Mouse (Mus musculus): Measurements from ENCODE around the gene Lemd1.
"Not testable (repeated sequence)": the region's sequence is repeated elsewhere in the genome, so short reads cannot be mapped to it uniquely, and the experiment has no call there.

Lemd1 gene

DNA sequence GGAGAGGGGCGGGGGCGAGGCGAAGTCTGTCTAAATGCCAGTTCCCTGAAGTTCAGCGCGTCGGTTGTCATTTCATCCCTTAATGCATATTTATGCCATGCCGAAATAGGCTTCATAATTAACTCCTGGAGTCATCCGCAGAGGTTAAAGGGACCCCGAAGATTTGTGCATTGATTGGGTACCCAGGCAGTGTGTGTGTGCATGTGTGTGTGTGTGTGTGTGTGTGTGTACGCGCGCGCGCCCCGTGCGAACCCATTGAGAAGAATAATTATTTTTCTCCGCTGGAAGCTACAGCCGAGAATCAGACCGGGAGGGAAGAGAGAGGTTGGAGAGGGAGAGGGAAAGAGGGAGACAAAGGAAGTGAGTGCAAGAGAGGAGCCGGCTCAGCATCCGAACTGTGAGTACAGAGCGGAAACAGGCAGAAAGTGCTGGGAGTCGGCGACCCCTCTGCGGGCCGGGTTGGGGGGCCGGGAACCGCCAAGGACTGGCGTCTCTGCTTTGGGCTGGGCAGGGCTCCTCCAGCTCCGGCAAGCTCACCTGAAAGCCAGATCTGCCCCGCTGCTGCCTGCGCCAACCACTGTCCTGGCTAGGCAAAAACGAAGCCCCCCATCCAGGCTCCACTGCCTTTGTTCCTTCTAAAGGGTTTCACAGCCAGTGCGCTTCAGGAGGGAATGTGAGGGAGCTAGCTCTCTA lies at the start of gene Lemd1, which contains the start of gene AC124108.1:
Gene Lemd1, plus strand, starts transcription at position 339 of the 693 bp plus-strand sequence.
Gene AC124108.1, plus strand, starts transcription at position 365 of the 693 bp plus-strand sequence.
- no peak for DNase-seq (ENCODE audit: extremely low read depth, insufficient read length, low spot score)

DNA sequence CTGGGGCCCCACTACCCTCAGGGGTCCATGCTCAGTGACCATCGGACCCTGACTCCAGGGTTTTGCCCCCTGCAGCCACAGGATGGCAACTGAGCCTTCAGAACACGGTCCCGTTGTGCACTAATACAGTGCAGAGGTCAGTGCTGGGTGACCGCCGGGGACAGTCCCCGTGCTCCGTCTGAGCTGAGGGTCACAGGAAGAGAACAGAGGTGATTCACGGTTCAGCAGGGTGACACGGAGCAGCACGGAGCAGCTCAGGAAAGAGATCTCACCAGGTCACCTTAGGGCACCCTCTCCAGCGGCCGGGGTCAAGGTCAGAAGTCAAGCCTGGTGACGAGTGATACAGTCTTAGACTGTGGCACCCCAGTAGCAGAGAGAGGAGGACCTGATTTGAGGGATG lies 49.5 kb upstream of the Lemd1 start:
- no peak for DNase-seq (ENCODE audit: extremely low read depth, insufficient read length, low spot score)

DNA sequence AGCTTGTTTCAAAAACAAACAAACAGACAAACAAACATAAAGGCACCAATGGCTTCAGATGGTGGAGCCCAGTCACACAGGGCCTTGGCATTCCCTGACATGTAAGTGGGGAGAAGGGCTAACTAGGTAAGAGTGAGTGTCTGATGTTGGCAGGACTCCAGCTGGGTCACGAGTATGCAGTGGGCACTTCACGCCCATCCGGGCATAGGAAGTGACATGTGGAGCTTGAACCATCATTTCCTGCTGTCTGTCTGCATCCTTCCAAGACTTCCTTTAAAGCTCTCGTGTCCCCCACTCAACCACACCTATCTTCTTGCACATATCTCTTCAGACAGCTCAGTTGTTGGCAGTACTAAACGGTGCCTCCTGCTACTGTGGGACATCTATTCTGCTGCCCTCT lies 48.2 kb upstream of the Lemd1 start:
- no peak for DNase-seq (ENCODE audit: extremely low read depth, insufficient read length, low spot score)

DNA sequence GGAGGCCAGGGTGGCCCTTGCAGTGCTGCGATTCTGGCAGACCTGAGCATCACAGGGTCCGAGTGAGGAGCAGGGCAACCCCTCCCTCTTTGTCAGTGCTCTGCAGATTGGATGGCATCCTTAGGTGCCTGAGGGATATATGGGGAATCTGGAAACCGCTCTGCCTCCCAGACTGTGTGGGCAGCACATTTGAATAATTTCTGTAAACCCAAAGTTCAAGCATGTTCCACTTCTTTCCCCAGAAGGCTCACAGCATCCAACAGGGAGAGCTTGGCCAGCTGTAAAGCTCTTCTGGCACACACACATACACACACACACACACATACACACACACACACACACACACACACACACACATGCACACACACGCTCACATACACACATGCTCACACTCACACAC lies 47.5 kb upstream of the Lemd1 start:
- DNase-seq (ENCODE audit: extremely low read depth, insufficient read length, low spot score), result no peak

DNA sequence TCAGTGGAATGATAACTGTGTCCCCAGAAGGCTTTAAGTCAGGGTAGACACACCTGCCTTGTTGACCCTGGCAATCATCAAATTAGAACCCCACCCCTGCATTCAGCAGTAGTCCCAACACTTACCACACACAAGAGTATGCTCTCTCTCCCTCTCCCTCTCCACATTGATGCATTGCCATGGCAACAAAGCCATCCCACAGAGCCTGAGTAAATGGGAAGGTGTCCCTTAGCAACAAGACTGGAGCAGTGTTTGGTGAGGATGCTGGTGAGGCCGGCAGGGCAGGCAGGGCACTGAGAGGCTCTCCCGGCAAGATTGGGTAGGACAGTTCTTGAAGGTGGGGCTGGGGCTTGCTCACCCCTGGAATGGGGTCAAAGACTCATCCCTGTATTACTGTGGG lies 47.0 kb upstream of the Lemd1 start:
- no peak for DNase-seq (ENCODE audit: extremely low read depth, insufficient read length, low spot score)

DNA sequence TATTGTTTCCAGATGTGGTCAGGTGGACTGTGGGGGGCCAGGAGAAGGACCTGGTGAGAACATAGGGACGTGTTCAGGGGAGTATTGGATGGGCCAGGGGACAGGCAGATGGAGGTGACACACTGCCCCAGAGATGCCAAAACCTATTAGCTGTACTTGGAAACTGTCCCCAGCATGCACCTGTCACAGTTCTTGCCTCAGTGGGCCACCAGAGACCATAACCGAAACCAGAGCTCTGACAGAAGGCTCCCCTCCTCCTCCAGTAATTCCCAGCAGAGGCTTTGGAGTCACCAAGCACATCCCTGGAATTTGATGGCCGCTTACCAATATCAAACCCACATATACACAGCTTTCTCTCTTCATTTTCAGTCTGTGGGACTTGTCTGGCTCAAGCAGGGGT lies 46.4 kb upstream of the Lemd1 start:
- DNase-seq (ENCODE audit: extremely low read depth, insufficient read length, low spot score), result no peak

DNA sequence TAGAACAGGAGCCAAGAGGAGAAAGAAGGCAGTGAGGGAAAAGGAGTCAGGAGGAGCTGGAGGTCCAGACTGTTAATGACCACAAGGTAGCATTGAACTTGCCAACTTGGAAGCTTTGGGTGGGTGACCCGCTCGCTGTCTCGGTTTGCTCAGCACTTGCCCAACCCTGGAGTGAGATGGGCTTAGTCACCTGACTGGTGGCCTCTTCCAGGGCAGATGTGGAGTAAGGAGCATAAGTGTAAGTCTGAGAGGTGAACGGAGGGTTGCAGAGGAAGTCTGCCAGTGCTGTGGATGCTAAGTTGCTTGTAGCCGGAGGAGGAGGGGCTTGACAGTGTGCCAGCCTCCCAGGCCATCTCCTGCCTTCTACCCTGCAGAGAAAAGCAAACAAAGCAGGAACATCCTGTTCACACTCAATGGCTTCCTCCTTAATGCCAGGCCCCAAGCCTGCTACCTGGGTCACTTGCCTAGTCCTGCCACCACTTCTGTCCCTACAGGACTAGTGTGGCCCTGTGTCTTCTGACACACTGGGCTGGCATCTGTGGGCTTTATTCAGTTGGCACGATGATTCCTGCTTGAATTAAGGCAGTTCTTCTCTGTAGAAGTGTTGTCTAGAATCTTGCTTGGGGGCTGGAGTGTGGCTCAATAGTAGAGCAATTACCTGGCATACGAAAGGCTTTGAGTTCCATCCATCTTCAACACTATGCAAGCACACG lies 45.1 kb upstream of the Lemd1 start:
- DNase-seq (ENCODE audit: extremely low read depth, insufficient read length, low spot score), result peak; percentile 79

DNA sequence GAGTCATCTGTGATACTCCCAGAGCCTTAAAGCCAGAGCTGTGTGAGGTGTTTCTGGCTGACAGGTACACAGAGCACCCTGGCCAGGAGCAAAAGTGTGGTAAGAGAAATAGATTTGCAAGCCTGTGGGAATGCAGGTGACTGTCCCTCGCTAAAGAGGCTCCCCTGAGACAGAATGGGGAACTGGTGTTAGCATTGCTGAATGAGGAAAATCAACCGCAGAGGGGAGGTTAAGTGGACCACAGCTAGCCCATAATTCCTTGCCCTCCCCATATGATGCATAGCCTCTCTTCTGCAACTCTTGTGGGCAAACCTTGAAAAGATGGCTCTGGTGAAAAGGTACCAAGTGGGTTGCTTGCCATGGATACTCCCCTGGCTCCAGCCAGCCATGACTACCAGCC lies 41.8 kb upstream of the Lemd1 start:
- no peak for DNase-seq (ENCODE audit: extremely low read depth, insufficient read length, low spot score)

DNA sequence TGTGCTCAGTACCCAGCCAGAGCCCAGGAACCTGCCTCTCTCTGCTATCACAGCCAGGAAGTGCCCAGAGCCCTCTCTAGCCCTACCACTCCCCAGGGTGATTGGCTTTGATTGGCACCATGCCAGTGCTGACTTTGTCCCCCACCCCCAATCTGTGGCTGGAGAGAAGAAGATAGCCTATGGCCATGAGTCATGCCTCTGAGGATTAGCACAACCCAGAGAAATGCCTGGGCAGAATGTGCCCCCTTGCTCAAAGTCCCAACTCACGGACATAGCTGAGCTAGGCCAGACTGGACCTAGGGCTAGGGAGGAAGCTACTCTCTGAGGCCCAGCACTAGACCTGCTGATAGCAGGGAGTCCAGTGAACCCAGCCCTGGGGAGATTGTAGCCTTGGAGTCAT lies 41.1 kb upstream of the Lemd1 start:
- peak; percentile 51 for DNase-seq (ENCODE audit: extremely low read depth, insufficient read length, low spot score)

DNA sequence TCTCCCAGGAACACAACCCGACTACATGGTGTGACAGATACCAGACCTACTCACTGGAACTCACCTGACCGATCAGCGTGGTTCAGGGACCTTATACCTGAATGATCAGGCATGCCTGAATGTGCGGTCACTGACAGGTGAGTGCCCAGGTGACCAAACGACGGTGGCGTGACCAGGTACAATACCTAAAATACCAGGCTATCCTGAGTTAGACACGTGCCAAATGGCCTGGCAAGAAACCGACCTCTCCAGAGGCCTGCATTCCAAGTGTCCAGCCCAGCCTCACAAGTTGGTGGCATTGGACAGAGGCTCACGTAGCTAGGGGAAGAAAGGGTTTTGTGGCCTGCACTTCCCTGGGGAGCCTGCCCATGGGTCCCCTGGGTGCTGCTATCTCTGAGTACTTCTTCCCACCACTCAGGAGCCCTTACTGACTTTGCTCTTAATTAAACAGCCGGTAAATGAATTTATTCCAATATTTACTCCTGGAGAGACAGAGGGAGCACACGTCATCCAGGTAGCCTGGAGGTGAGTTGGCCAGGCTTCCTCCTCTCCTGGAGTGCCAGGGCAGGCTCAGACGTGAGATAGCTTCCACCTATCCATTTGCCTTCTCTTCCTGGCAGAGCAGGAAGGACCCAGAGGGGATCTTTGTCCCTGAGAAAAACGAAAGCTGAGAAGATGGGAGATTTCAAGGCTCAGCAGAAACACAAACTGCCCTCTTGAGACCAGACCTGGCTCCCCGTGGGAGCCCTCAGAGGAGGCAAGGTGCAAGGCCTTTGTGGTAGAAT lies 40.2 kb upstream of the Lemd1 start:
- DNase-seq (ENCODE audit: extremely low read depth, insufficient read length, low spot score), result no peak

DNA sequence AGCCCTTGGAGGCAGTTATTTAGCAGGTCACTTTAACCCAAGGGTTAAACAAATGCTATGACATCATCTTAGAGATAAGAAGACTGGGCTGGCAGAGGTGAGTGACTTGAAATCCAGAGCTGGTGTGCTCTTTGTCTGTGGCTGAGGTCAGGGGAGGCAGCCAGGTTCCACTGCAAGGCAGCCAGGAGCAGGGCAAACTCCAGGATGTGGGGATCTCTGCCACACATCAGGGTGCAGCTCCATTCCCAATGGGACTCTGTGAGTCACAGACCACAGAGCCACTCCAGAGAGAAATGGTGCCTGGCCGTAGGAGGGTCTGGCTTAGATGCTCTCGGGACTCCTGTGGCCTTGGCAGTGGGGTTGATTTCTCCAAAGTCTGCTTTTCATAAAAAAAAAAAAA lies 39.3 kb upstream of the Lemd1 start:
- peak; percentile 81 for DNase-seq (ENCODE audit: extremely low read depth, insufficient read length, low spot score)

DNA sequence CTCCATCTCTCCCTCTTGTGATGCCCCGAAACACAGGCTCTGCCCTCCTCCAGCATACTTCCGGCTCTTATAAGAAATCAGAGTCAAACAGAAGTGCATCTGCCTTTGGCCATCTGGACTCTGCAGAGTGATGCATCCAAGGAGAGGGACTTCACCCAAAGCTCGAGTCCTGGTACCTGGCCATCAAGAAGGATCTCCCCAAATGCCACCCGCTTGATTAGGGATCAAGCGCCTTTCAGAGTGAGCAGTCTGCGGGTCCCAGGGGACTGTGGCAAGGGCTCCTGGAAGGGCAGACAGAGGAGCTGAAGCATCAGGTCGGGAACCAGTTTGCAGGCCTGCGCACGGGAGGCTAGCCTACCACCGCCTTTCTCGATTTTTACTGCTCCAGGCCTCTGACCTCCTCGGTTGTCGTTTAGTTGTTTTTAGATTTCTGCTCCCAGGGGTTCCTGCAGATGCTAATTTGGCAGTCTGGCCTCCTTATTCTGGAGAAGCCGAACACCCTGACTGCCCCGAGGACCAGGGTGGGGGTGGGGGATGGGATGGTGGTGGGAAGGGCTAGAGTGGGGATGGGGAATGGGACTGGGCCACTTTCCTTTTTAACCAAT lies 38.0 kb upstream of the Lemd1 start:
- no peak for DNase-seq (ENCODE audit: extremely low read depth, insufficient read length, low spot score)

DNA sequence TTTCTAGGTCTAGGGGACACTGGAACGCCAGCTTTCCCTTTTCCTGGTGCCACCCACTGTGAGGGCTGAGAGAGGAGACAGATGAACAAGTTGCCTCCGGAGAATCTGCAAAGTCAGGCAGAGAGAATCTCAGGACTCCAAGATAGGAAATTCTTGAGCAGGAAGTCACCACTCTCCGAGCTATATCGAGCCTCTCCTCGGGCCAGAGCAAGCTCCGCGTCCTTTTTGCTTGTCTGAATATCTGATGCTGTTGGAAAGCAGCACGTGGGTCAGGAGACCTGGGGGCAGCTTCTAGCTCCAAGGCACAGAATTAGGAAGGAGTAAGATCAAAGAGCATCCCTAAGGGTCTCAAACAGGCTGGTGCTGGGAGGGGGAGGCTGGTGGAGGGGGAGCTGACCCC lies 37.5 kb upstream of the Lemd1 start:
- DNase-seq (ENCODE audit: extremely low read depth, insufficient read length, low spot score), result no peak

DNA sequence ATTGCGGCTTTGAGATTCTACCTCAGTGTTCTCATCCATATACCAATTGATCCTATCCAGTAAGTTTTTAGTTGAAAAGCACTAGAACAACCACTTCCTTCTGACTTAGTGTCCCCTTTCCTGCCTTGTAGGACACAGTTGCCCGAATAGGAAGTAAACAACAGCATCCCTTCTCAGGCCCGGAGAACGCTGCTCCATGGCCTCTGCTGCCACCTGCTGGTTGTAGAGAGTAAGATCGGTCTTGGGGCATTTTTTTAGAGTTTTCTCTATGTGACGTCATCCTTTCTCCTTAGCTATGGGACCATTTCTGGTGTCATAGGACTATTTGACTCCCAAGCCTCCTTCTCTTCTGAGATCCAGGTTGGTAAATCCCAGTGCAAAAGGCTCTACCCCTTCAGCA lies 35.5 kb upstream of the Lemd1 start:
- peak; percentile 70 for DNase-seq (ENCODE audit: extremely low read depth, insufficient read length, low spot score)

DNA sequence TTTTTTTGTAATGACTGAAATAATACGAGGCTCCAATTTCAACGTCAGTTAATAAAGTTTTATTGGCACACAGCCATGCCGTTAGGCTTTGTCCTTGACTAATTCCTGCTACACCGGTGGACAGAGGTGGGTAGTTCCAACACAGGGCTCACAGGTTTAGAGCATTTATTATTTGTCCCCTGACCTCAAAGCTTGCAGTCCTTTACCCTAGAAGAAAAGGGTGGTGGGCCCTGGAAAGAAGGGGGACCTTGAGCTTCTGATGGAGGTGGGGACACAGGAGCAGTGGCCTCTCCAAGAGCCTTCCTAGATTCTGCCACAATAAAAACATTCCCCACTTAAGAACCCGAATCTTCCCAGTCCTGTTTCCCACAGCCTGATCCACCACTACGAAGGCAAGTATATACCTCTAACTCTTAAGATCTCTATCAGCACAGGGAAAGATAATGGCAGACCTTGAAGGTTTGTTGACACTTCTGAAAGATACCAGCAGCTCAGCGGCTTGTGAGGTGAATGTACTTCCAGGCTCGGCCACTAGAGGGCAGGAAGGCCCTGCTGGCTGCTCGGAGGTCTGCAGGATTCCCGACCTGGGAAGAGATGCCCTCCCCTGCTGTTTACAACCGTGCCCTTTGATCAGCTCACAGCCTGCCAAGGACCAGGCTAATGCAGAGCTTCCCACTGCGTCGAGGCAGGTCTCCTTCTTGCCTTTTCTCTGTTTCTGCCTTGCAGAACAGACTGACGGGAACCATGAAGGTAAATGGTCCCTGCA lies 34.0 kb upstream of the Lemd1 start:
- peak; percentile 47 for DNase-seq (ENCODE audit: extremely low read depth, insufficient read length, low spot score)

DNA sequence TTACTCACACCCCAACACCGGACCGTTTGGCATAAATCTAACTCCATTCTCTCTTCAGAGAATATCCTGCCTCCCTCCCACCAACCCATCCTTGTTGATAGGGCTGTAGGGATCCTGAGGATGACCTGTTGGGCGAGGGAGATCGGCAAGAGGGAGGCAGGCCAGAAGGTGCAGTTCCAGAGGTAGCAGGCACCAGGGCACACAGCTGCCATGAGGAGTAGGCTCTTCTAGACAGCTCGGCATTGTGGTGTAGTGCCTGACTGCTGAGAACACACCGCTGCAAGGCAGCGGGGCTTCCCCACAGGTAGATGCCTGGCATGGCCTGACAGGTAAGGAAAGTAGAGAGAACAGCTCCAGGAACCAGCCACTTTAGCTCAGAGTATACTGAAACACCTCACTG lies 33.4 kb upstream of the Lemd1 start:
- DNase-seq (ENCODE audit: extremely low read depth, insufficient read length, low spot score), result no peak

DNA sequence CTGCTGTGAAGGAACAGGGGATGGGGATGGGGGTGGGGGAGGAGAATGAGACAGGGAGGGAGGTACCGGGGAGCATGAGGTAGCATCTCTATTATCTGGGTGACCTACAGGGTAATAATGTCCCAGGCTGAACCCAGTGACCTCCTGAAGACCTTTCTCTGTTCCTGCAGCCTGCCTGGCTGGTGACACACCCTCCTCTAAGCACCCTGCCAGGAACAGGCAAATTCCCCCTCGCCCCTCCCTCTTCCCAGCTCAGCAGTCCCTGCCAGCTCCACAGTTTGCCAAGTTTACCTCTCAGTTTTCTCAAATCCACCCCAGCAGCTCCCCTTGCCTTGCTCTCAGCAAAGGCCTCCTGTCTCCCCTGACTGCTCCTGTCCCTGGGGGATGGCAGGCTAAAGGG lies 32.5 kb upstream of the Lemd1 start:
- DNase-seq (ENCODE audit: extremely low read depth, insufficient read length, low spot score), result no peak

DNA sequence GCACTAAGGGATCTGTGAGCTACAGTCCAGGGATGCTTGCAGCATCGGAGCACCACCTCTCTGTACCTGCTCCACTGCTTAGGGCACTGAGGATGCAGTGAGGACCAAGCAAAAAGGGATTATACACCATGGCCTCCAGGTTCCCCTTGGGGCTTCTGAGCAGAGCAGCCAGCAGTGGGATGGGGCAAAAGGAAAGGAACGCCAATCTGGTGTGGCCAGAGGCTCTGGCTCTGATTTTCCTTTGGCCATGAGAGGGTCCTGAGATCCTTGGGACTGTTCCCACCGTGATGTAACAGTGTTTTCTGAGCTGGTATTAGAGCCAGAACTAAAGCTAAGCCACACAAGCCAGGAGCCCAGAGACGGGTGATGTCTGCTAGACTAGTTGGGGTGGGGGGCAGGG lies 31.6 kb upstream of the Lemd1 start:
- no peak for DNase-seq (ENCODE audit: extremely low read depth, insufficient read length, low spot score)

DNA sequence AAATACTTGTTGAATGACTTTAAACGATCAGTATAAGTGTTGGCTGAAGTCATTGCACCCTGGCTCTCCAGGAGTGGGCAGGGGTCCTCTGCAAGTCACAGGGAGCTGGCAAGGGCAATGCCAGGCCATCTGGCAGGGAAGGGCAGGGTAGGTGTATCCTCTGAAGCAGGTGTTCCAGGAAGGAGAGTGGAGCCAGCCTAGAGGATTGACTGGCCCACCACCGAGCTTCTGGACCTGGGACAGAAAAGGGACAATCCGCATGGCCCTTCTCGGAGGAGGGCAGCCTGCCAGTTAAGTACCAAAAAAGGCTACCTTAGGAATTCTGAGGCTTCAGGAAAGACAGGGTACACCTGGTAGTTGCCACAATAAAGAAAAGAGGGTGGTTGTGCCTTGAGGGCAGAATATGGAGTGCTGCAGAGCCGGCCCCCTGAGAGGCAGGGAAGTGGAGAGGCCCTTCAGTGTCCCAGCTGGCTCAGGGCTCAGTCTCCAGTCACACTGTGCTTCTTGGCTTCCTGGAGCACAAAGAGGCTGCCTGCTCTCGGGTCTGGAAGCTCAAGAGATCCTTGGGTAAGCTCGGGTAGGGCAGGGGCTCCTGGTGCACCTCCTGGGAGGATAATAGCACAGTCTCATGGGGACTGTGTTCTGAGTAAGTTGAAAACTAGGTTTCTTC lies 29.9 kb upstream of the Lemd1 start:
- DNase-seq (ENCODE audit: extremely low read depth, insufficient read length, low spot score), result no peak

DNA sequence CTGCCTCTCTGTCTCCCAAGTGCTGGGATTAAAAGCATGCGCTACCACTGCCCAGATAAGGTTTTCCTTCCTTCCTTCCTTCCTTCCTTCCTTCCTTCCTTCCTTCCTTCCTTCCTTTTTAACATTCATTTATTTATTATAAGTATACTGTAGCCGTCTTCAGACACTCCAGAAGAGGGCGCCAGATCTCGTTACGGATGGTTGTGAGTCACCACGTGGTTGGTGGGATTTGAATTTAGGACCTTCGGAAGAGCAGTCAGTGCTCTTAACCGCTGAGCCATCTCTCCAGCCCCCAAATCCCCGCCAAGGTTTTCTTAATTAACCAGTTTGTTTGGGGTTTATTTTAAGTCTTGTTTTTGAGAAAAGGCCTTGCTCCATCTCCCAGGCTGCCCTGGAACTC lies 28.6 kb upstream of the Lemd1 start:
- DNase-seq (ENCODE audit: extremely low read depth, insufficient read length, low spot score), result not testable (repeated sequence)

Measured in 3134 (cell line).